Mouse (Mus musculus) ES-E14 (cell line): Measurements from ENCODE around the gene Dkkl1. TPM values are rescaled to one million over a fixed set of nuclear protein-coding genes. Genes with fewer than 3 reads are reported as not detected.

Source experiments
- DNase-seq: peaks from one replicate; pipeline ENCODE4 v3.0.0-alpha.2; 2013; ENCODE audit warnings: low read depth, low spot score
- H3K27ac ChIP-seq: 2 replicates; pipeline ENCODE4 v1.5.1; 2012; ENCODE audit warnings: low read depth, mild to moderate bottlenecking, low read length, moderate library complexity, mixed read lengths; ENCODE audit not compliant: poor library complexity, insufficient read depth, severe bottlenecking
- H3K36me3 ChIP-seq: 2 replicates; pipeline ENCODE4 v1.6.1; 2012; ENCODE audit warnings: mild to moderate bottlenecking, low read length, moderate library complexity, mixed read lengths; ENCODE audit not compliant: control insufficient read depth, poor library complexity, insufficient read depth, severe bottlenecking
- H3K4me1 ChIP-seq, 2 experiments: fragments of 150-350 bp in 1 of 2; sonication (generic) in 1 of 2; 2 replicates each; pipeline ENCODE4 v1.6.1; 2012; ENCODE audit warnings: low read length in 2 of 2, mild to moderate bottlenecking in 1 of 2, mixed read lengths in 1 of 2; ENCODE audit not compliant: control insufficient read depth in 2 of 2, insufficient read depth in 2 of 2, poor library complexity in 1 of 2
- H3K4me3 ChIP-seq, 2 experiments: fragments of 150-350 bp in 1 of 2; sonication (generic) in 1 of 2; 2 replicates each; pipeline ENCODE4 v1.5.1; 2012; ENCODE audit warnings: low read length in 2 of 2, low read depth in 1 of 2, mild to moderate bottlenecking in 1 of 2, mixed read lengths in 1 of 2; ENCODE audit not compliant: insufficient read depth in 1 of 2, poor library complexity in 1 of 2, severe bottlenecking in 1 of 2
- H3K9ac ChIP-seq: 2 replicates; pipeline ENCODE4 v1.6.1; 2012; ENCODE audit warnings: low read depth, mild to moderate bottlenecking, low read length, mixed read lengths; ENCODE audit not compliant: poor library complexity, insufficient read depth, severe bottlenecking
- H3K9me3 ChIP-seq: fragments of 150-350 bp; sonication (generic); 2 replicates; pipeline ENCODE4 v1.6.1; 2012; ENCODE audit warnings: low read depth, mild to moderate bottlenecking, low read length; ENCODE audit not compliant: control insufficient read depth, insufficient read depth
- CHD2 ChIP-seq: IDR thresholded peaks from 2 replicates; pipeline ENCODE4 v1.6.1; 2014; ENCODE audit warnings: mild to moderate bottlenecking, low read depth, low read length, inconsistent platforms
- HCFC1 ChIP-seq: IDR thresholded peaks from 2 replicates; pipeline ENCODE4 v1.6.1; 2012; ENCODE audit warnings: low read length, inconsistent platforms, borderline replicate concordance; ENCODE audit not compliant: insufficient read depth
- MAFK ChIP-seq: IDR thresholded peaks from 2 replicates; pipeline ENCODE4 v1.6.1; 2014; ENCODE audit warnings: mild to moderate bottlenecking, low read depth, low read length, inconsistent platforms; ENCODE audit not compliant: insufficient read depth
- ZC3H11A ChIP-seq: IDR thresholded peaks from 2 replicates; pipeline ENCODE4 v1.6.1; 2012; ENCODE audit warnings: low read depth, mild to moderate bottlenecking, inconsistent platforms, low read length, borderline replicate concordance
- ZNF384 ChIP-seq: IDR thresholded peaks from 2 replicates; pipeline ENCODE4 v1.6.1; 2012; ENCODE audit warnings: low read depth, low read length, inconsistent platforms
- in situ Hi-C, 2 experiments: fragments of 600-800 bp; cut with MboI; formaldehyde crosslinking; loops; one replicate each; pipeline ENCODE4 v1.15.1; 2025; ENCODE audit warnings: low sequenced_read_pairs in 2 of 2, inconsistent platforms in 1 of 2; ENCODE audit not compliant: unreplicated experiment in 2 of 2
- total RNA-seq: library from RNA; depleted of rRNA; stranded (reverse); fragments of 300-350 nt; gene quantifications from 2 replicates; pipeline ENCODE4 v1.2.3, GENCODE M21; 2012

The Dkkl1 gene
- total RNA-seq, 1 experiment: 6.9 TPM

DNA sequence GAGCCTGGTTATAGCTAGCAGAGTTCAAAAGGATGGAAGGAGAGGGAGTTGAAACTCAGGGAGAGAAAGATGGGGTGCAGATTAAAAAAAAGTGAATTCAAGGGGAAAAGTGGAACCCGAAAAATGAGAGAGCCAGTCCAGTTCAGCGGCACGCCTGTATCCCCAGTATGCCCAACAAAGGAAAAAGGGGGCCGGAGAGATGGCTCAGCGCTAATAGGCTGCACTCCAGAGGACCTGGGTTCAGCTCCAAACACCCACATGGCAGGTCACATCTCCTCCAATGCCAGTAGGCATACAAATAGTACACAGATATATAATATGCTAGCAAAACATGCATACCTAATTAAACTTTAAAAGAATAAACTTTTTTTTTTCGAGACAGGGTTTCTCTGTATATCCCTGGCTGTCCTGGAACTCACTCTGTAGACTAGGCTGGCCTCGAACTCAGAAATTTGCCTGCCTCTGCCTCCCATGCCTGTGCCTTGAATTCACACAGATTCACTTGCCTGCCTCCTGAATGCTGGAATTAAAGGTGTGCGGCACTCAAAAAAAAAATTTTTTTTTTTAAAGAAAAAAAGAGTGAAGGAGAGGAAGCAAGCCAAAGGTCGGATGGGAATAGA, 48.8 kb downstream of the Dkkl1 start:
- Histone ChIP-seq H3K4me3 (0 out of 4 replicates have a peak overlapping the region, but pooled peaks of 1 of the 2 experiments have one; percentile 61), H3K9ac (no peak overlapping the region), H3K4me1 (peaks cover 2 to 15% of the 10 kb centered on the region in 2 experiments; a peak in 2 of 4 replicates), H3K36me3 (peaks cover 9% of the 10 kb centered on the region), H3K27ac (no peak overlapping the region), H3K9me3 (no peaks in the 10 kb centered on the region)
- DNase-seq: no peak
- in situ Hi-C loops: no loop called here
- no peak for TF ChIP-seq CHD2
- TF ChIP-seq ZNF384: no peak
- TF ChIP-seq HCFC1: no peak
- TF ChIP-seq ZC3H11A: no peak
- no peak for TF ChIP-seq MAFK

DNA sequence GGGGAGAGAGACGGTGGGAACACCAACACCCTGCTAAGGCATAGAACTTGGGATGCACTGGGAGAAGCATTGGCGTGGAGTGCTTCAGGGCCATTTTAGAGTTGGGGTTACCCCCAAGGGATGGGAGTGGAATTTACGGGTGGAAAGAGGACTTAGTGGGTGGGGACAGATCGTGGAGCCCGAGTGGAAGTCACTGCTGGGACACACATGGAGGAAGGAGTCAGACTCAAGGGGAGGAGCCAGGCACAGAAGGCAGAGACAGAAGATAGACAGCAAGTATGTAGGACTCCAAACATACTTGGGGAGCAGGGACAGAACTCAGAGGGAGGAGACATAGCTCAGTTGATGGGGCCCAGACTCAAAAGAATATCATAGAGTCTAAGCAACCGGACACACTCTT, 49.4 kb downstream of the Dkkl1 start:
- peaks cover 2 to 10% of the 10 kb centered on the region in 2 experiments; a peak in 2 of 4 replicates for H3K4me1 ChIP-seq
- no peak overlapping the region for H3K9ac ChIP-seq
- DNase-seq: no peak
- H3K36me3 ChIP-seq: peaks cover 10% of the 10 kb centered on the region
- H3K27ac ChIP-seq: no peak overlapping the region
- TF ChIP-seq ZNF384 (no peak), ZC3H11A (no peak), HCFC1 (no peak), MAFK (no peak), CHD2 (no peak)
- no peaks in the 10 kb centered on the region for H3K9me3 ChIP-seq
- in situ Hi-C loops: no loop called here
- peak overlapping the region in 1 of 2 experiments; percentile 13; a peak in 1 of 4 replicates for H3K4me3 ChIP-seq

DNA sequence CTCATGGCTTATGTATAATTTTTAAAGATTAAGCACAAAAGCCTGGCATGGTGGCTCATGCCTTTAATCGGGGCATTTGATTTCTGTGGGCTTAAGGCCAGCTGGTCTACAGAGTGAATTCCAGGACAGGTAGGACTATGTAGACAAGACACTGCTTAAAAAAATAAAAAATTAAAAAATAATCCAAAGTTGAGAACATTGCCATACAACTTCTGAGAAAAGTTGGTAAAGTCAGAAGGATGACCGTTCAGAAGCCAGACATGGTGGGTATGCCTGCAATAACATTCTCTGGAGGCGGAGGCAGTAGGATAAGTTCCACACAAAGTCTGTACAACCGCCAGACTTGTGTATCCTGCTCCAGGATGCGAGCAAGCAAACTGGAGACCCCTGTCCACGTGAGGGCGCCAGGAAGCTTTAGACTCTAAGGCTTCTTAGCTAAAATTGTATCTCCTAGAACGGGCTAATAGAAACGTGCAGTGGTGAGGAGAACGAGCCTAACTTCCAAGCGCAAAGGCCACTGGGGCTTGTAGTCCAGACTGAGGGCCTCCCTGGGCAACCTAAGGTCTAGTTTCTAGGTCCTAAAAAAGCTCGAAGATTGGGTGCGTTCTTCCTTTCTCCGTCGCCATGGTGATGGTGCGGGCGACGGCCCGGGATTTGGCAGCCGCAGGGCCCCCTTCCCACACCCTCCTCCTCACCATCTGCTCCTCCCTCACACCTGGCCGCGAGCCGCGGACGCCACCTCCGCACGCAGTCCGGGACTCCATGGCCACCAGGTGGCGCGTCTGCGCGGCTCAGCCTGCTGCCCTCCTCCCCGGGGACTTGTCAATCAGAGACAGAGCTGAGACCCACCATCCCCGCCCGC, 50.1 kb downstream of the Dkkl1 start:
- Histone ChIP-seq H3K9ac (peak overlapping the region; percentile 36; the same call in 1 of the 2 replicates), H3K9me3 (no peaks in the 10 kb centered on the region), H3K4me3 (peak overlapping the region; percentile 13 to 24; a peak in 3 of 4 replicates), H3K36me3 (peaks cover 11% of the 10 kb centered on the region), H3K4me1 (peaks cover 2 to 7% of the 10 kb centered on the region in 2 experiments; a peak in 1 of 4 replicates), H3K27ac (no peak overlapping the region)
- in situ Hi-C loops: no loop called here
- peak; percentile 85 for DNase-seq
- TF ChIP-seq MAFK: no peak
- peak; percentile 90 for TF ChIP-seq HCFC1
- TF ChIP-seq CHD2: no peak
- no peak for TF ChIP-seq ZC3H11A
- 0 out of 2 replicates have a peak, but pooled peaks have one; percentile 5 for TF ChIP-seq ZNF384

DNA sequence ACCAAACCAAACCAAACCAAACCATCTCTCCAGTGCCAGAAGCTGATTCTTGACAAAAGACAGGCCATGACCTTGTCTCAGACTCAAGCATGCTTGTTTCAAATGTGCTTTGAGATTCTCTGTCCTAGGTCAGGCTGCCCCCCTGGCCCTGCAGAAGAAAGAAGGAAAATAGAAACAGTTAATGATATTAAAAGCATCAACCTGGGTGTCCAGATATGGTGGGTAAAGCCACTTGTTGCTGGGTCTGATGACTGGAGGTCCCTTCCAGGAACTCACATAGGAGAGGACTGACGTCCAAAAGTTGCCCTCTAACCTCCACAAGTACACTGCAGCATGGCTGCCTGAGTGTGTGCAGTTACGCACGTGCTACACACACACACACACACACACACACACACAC, 51.1 kb downstream of the Dkkl1 start:
- H3K4me3 ChIP-seq: no peak overlapping the region
- H3K9me3 ChIP-seq: no peaks in the 10 kb centered on the region
- no peak for DNase-seq
- no peak overlapping the region for H3K27ac ChIP-seq
- no peak overlapping the region for H3K9ac ChIP-seq
- peaks cover 2 to 4% of the 10 kb centered on the region in 2 experiments; a peak in 1 of 4 replicates for H3K4me1 ChIP-seq
- in situ Hi-C loops: no loop called here
- TF ChIP-seq MAFK: no peak
- no peak for TF ChIP-seq HCFC1
- no peak for TF ChIP-seq CHD2
- TF ChIP-seq ZNF384: no peak
- no peak for TF ChIP-seq ZC3H11A
- H3K36me3 ChIP-seq: peaks cover 11% of the 10 kb centered on the region
